Mouse (Mus musculus): ENCODE measurements at regions not wholly inside any gene's neighbourhood (a gene's known extent, or its start where the extent isn't known, plus 50 kb on each side); places are given as distances from the start of the nearest gene placed in this dataset.
A peak's percentile ranks its signal among the peaks of the same experiment; 100 is the strongest.

- Histone ChIP-seq H3K27me3 (replicated peaks; ENCODE audit: control insufficient read depth, insufficient read depth, low read length) (no peaks in the 10 kb centered on the region), H3K9me3 (ENCODE audit: control insufficient read depth, low read length) (no peaks in the 10 kb centered on the region), H3K4me1 (ENCODE audit: control insufficient read depth, insufficient read depth, low read length) (no peaks in the 10 kb centered on the region), H3K4me2 (ENCODE audit: low read depth, low read length) (no peak overlapping the region), H3K36me3 (ENCODE audit: control insufficient read depth, insufficient read depth, low read length) (no peaks in the 10 kb centered on the region), H3K9ac (ENCODE audit: low read depth, low read length) (no peak overlapping the region), H3K27ac (replicated peaks; ENCODE audit: low read depth, low read length) (no peak overlapping the region), H3K4me3 (ENCODE audit: low read depth, low read length) (no peak overlapping the region)
- 23% methylated on average over 2 of the region's 2 CpGs for WGBS
- DNase-seq (ENCODE audit: low spot score): no peak
- no peak for ATAC-seq (ENCODE audit: low read depth)
These were observed 230.3 kb downstream of the Parp8 start for GRCm38 (mm10) chr13:116795041-116795440.

GRCm38 (mm10) chr13:116781616-116782015 is 243.7 kb downstream of the Parp8 start:
- Histone ChIP-seq H3K4me3 (ENCODE audit: low read depth, low read length) (no peak overlapping the region), H3K4me1 (ENCODE audit: control insufficient read depth, insufficient read depth, low read length) (no peaks in the 10 kb centered on the region), H3K4me2 (ENCODE audit: low read depth, low read length) (no peak overlapping the region), H3K9me3 (ENCODE audit: control insufficient read depth, low read length) (no peaks in the 10 kb centered on the region), H3K36me3 (ENCODE audit: control insufficient read depth, insufficient read depth, low read length) (no peaks in the 10 kb centered on the region), H3K27ac (replicated peaks; ENCODE audit: low read depth, low read length) (no peak overlapping the region), H3K27me3 (replicated peaks; ENCODE audit: control insufficient read depth, insufficient read depth, low read length) (no peaks in the 10 kb centered on the region), H3K9ac (ENCODE audit: low read depth, low read length) (no peak overlapping the region)
- DNase-seq (ENCODE audit: low spot score) (no peak), ATAC-seq (ENCODE audit: low read depth) (no peak)

- Histone ChIP-seq H3K9ac (ENCODE audit: low read depth, low read length) (no peak overlapping the region), H3K4me1 (ENCODE audit: control insufficient read depth, insufficient read depth, low read length) (no peaks in the 10 kb centered on the region), H3K4me3 (ENCODE audit: low read depth, low read length) (no peak overlapping the region), H3K4me2 (ENCODE audit: low read depth, low read length) (no peak overlapping the region), H3K27me3 (replicated peaks; ENCODE audit: control insufficient read depth, insufficient read depth, low read length) (no peaks in the 10 kb centered on the region), H3K27ac (replicated peaks; ENCODE audit: low read depth, low read length) (no peak overlapping the region), H3K9me3 (ENCODE audit: control insufficient read depth, low read length) (no peaks in the 10 kb centered on the region), H3K36me3 (ENCODE audit: control insufficient read depth, insufficient read depth, low read length) (no peaks in the 10 kb centered on the region)
- 79% methylated on average over 3 of the region's 3 CpGs for WGBS
- no peak for ATAC-seq (ENCODE audit: low read depth)
- no peak for DNase-seq (ENCODE audit: low spot score)
These were observed 259.8 kb downstream of the Parp8 start for GRCm38 (mm10) chr13:116765491-116765890.

- H3K27ac ChIP-seq (replicated peaks; ENCODE audit: low read depth, low read length): no peak overlapping the region
- 87% methylated on average over 2 of the region's 2 CpGs for WGBS
- no peaks in the 10 kb centered on the region for H3K36me3 ChIP-seq (ENCODE audit: control insufficient read depth, insufficient read depth, low read length)
- ATAC-seq (ENCODE audit: low read depth) (no peak), DNase-seq (ENCODE audit: low spot score) (no peak)
- H3K27me3 ChIP-seq (replicated peaks; ENCODE audit: control insufficient read depth, insufficient read depth, low read length): no peaks in the 10 kb centered on the region
- no peak overlapping the region for H3K9ac ChIP-seq (ENCODE audit: low read depth, low read length)
- no peaks in the 10 kb centered on the region for H3K4me1 ChIP-seq (ENCODE audit: control insufficient read depth, insufficient read depth, low read length)
- H3K4me3 ChIP-seq (ENCODE audit: low read depth, low read length): no peak overlapping the region
- H3K9me3 ChIP-seq (ENCODE audit: control insufficient read depth, low read length): no peaks in the 10 kb centered on the region
- H3K4me2 ChIP-seq (ENCODE audit: low read depth, low read length): no peak overlapping the region
These were observed 265.4 kb downstream of the Parp8 start for GRCm38 (mm10) chr13:116759912-116760311.

GRCm38 (mm10) chr13:116740825-116741224 is 284.5 kb downstream of the Parp8 start:
- Histone ChIP-seq H3K9me3 (ENCODE audit: control insufficient read depth, low read length) (no peaks in the 10 kb centered on the region), H3K27me3 (replicated peaks; ENCODE audit: control insufficient read depth, insufficient read depth, low read length) (no peaks in the 10 kb centered on the region), H3K36me3 (ENCODE audit: control insufficient read depth, insufficient read depth, low read length) (no peaks in the 10 kb centered on the region), H3K27ac (replicated peaks; ENCODE audit: low read depth, low read length) (no peak overlapping the region), H3K4me2 (ENCODE audit: low read depth, low read length) (no peak overlapping the region), H3K4me1 (ENCODE audit: control insufficient read depth, insufficient read depth, low read length) (no peaks in the 10 kb centered on the region), H3K4me3 (ENCODE audit: low read depth, low read length) (no peak overlapping the region), H3K9ac (ENCODE audit: low read depth, low read length) (no peak overlapping the region)
- DNase-seq (ENCODE audit: low spot score): no peak
- WGBS: 80% methylated on average over 4 of the region's 4 CpGs
- no peak for ATAC-seq (ENCODE audit: low read depth)

- H3K27me3 ChIP-seq (replicated peaks; ENCODE audit: control insufficient read depth, insufficient read depth, low read length): no peaks in the 10 kb centered on the region
- 64% methylated on average over 14 of the region's 14 CpGs for WGBS
- no peaks in the 10 kb centered on the region for H3K36me3 ChIP-seq (ENCODE audit: control insufficient read depth, insufficient read depth, low read length)
- no peak overlapping the region for H3K9ac ChIP-seq (ENCODE audit: low read depth, low read length)
- no peaks in the 10 kb centered on the region for H3K4me1 ChIP-seq (ENCODE audit: control insufficient read depth, insufficient read depth, low read length)
- H3K4me2 ChIP-seq (ENCODE audit: low read depth, low read length): no peak overlapping the region
- ATAC-seq (ENCODE audit: low read depth) (no peak), DNase-seq (ENCODE audit: low spot score) (peak; percentile 66)
- no peak overlapping the region for H3K27ac ChIP-seq (replicated peaks; ENCODE audit: low read depth, low read length)
- H3K9me3 ChIP-seq (ENCODE audit: control insufficient read depth, low read length): no peaks in the 10 kb centered on the region
- H3K4me3 ChIP-seq (ENCODE audit: low read depth, low read length): no peak overlapping the region
These were observed 301.8 kb downstream of the Parp8 start for GRCm38 (mm10) chr13:116723361-116724153.

GRCm38 (mm10) chr13:116714809-116715208 is 310.5 kb downstream of the Parp8 start:
- Histone ChIP-seq H3K9ac (ENCODE audit: low read depth, low read length) (no peak overlapping the region), H3K27me3 (replicated peaks; ENCODE audit: control insufficient read depth, insufficient read depth, low read length) (peaks cover 41% of the 10 kb centered on the region), H3K4me1 (ENCODE audit: control insufficient read depth, insufficient read depth, low read length) (0 out of 2 replicates have a peak, but pooled peaks cover 3% of the 10 kb centered on the region), H3K27ac (replicated peaks; ENCODE audit: low read depth, low read length) (no peak overlapping the region), H3K4me3 (ENCODE audit: low read depth, low read length) (no peak overlapping the region), H3K9me3 (ENCODE audit: control insufficient read depth, low read length) (no peaks in the 10 kb centered on the region), H3K36me3 (ENCODE audit: control insufficient read depth, insufficient read depth, low read length) (no peaks in the 10 kb centered on the region), H3K4me2 (ENCODE audit: low read depth, low read length) (no peak overlapping the region)
- DNase-seq (ENCODE audit: low spot score) (peak; percentile 70), ATAC-seq (ENCODE audit: low read depth) (no peak)
- WGBS: 17% methylated on average over 5 of the region's 5 CpGs

GRCm38 (mm10) chr13:116711866-116712593 is 313.3 kb downstream of the Parp8 start:
- under 1% methylated on average over 24 of the region's 24 CpGs for WGBS
- H3K27me3 ChIP-seq (replicated peaks; ENCODE audit: control insufficient read depth, insufficient read depth, low read length): peaks cover 68% of the 10 kb centered on the region
- peak overlapping the region; percentile 2; the same call in 1 of the 2 replicates for H3K9ac ChIP-seq (ENCODE audit: low read depth, low read length)
- DNase-seq (ENCODE audit: low spot score): peak; percentile 91
- H3K4me2 ChIP-seq (ENCODE audit: low read depth, low read length): peak overlapping the region; percentile 54
- H3K36me3 ChIP-seq (ENCODE audit: control insufficient read depth, insufficient read depth, low read length): no peaks in the 10 kb centered on the region
- peak; percentile 81 for ATAC-seq (ENCODE audit: low read depth)
- 0 out of 2 replicates have a peak, but pooled peaks cover 3% of the 10 kb centered on the region for H3K4me1 ChIP-seq (ENCODE audit: control insufficient read depth, insufficient read depth, low read length)
- H3K9me3 ChIP-seq (ENCODE audit: control insufficient read depth, low read length): no peaks in the 10 kb centered on the region
- no peak overlapping the region for H3K27ac ChIP-seq (replicated peaks; ENCODE audit: low read depth, low read length)
- peak overlapping the region; percentile 24 for H3K4me3 ChIP-seq (ENCODE audit: low read depth, low read length)
